Mouse (Mus musculus) spleen, adult 18-20 months (tissue): ENCODE results near the gene 4930438A08Rik.
A peak's percentile ranks its signal among the peaks of the same experiment; 100 is the strongest.
"Not testable (repeated sequence)": the region's sequence is repeated elsewhere in the genome, so short reads cannot be mapped to it uniquely, and the experiment has no call there.

Experiments used
- DNase-seq, 2 experiments: peaks; one replicate each; pipeline ENCODE4 v3.0.0; 2022; ENCODE audit warnings: mixed read lengths in 2 of 2

The 4930438A08Rik gene

GRCm38 (mm10) chr11:58274572-58274971 lies at the start of gene 4930438A08Rik:
TSS of gene 4930438A08Rik (plus strand) at chr11:58274799.
- DNase-seq = no peak

DNA sequence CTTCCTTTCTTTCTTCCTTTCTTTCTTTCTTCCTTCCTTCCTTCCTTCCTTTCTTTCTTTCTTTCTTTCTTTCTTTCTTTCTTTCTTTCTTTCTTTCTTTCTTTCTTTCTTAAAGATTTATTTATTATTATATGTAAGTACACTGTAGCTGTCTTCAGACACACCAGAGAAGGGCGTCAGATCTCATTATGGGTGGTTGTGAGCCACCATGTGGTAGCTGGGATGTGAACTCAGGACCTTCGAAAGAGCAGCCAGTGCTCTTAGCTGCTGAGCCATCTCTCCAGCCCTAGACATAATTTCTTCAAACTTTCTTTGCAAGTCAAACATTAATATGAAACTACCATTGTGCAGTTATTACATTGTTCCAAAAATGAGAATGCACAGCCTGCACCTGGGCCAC lies 49.7 kb upstream of the 4930438A08Rik start:
- not testable (repeated sequence) for DNase-seq

DNA sequence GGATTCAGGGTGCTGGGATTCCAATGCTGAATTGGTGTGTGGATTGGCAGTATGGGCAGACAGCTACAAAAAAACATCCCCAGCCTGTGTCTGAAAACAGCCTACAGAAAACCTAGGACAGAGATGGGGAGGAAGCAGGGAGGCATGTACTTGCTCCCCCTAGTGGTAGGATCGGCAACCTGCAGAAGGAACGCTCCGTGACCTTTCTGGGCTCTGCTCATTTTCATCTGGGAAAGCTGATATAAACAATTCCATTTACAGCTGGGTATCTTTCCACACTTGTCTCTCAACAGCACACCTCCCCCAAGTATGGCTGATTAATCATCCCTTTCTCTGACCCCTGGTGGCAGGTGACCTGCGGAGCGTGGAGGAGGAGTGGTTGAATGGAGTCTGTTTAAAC lies 48.9 kb upstream of the 4930438A08Rik start:
- peak; percentile 52 to 69 for DNase-seq

GRCm38 (mm10) chr11:58226425-58226824 lies 48.2 kb upstream of the 4930438A08Rik start:
- no peak for DNase-seq

DNA sequence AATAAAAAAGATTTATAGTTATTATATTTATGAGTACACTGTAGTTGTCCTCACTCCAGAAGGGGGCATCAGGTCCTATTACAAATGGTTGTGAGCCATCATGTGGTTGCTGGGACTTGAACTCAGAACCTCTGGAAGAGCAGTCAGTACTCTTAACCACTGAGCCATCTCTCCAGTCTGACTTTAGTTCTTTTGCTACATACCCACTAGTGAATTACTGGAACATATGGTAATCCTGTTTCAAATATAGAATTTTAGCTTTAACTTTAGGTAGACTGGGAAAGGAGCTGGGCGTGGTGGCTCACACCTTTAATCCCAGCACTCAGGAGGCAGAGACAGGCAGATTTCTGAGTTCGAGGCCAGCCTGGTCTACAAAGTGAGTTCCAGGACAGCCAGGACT lies 46.6 kb upstream of the 4930438A08Rik start:
- DNase-seq = not testable (repeated sequence)

- no peak for DNase-seq
These were observed 44.1 kb upstream of the 4930438A08Rik start for GRCm38 (mm10) chr11:58230396-58230910.

DNA sequence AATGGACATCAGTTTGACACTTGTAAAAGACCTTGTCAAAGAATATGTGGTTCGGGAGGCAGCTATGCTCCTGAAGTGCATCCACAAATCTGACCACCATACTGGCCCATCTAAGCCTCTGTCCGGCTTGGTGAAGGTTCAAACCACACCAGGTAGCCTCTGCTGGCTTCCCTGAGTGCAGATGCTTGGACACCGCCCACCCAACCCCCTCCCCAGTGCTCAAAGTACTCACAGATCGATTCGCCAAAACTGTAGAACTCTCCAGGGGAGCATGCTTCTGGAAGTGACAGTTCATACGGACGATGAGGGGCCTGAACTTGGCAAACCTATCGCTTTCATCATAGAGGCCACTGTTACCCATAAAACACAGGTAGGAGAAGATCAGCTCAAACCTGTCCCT lies 43.4 kb upstream of the 4930438A08Rik start:
- no peak for DNase-seq

- DNase-seq = not testable (repeated sequence)
These were observed 40.0 kb upstream of the 4930438A08Rik start for GRCm38 (mm10) chr11:58234551-58234950.

DNA sequence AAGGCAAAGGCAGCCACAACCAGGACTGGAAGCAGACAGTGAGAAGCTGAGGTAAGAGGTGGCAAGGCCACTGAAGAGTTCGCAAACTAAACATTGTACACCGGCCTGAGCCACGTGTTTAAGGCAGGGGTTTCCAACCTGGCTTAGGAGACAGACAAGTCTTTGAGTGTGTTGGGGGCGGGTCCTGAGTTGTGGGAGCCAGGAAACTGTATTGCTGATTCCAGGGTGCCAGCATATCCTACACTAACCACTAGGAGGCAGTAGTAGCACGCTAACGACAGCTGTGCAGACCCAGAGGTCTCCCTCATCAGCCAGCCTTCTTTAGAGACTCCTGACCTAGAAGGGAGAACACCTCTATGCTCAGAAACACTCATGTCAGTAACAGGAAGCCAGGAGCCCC lies 39.4 kb upstream of the 4930438A08Rik start:
- no peak for DNase-seq

- peak; percentile 40 to 41 for DNase-seq
These were observed 35.5 kb upstream of the 4930438A08Rik start for GRCm38 (mm10) chr11:58238840-58239791.

DNA sequence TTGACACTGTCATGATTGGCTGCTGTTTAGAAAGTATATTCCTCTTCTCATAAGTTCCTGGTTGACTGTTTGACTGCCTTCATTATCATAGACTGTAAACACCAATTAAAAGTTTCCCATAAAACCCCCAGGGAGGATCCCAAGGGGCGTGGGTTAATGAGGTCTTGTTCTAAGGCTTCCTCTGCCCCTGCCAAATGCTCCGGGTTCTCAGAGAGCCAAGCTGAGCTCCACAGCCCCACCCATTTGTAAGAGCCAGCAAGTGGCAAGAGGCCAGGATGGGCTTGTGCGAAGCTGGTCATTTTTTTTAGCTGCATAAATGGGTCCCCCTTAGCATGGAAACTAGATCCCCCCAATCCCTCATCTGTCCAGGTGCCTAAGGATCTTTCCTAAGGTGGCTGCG lies 27.3 kb upstream of the 4930438A08Rik start:
- no peak for DNase-seq

DNA sequence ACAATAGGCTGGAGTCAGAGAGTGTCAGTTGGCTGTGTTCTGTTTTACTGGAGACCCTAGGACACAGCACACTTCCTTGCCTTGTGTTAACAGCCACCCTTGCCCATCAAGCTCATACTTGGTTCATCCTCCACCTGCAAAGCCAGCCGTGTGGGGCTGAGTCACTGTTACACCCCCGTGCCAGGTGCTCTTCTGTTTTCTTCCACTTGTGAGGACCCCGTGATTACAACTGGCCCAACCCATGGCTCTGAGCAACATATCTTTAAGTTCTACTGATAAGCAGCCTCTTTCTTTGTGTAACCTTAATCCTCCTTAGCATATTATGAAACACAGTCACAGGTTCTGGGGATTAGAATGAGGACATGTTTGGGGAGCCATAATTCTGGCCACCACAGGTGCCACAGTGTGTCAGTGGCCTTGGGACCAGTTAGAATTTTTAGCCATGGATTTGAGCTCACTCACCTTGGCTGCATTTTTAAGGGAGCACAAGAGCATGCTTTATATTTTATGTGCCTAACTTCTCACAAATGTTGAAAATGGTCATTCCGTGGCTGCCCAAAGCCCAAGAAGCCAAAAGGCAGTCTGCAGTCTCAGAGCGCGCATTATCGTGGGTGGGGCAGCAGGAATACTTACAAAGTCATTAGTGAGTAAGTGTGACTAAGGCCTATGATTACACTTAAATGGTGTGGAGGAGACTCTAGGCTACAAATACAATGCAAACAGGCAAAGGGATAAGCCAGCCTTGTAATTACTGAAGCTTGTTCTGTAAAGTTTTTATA lies 25.2 kb upstream of the 4930438A08Rik start:
- no peak for DNase-seq

- DNase-seq = no peak
These were observed 24.0 kb upstream of the 4930438A08Rik start for GRCm38 (mm10) chr11:58250550-58250949.

DNA sequence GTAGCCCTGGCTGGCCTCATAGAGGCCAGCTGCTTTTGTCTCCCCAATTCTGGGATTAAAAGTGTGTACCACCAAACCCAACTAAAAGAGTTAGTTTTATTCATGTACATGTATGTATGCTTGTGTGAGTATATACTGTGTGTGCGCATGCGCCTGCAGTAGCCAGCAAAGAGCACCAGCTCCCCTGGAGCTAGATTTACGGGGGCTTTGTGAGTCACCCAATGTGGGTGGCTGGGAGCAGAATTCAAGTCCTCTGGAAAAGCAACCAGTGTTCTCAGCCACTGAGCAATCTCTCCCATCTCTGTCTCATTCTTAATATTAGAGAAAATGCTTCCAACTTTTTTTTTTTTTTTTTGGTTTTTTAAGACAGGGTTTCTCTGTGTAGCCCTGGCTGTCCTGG lies 20.2 kb upstream of the 4930438A08Rik start:
- no peak for DNase-seq

GRCm38 (mm10) chr11:58257816-58258215 lies 16.8 kb upstream of the 4930438A08Rik start:
- DNase-seq = no peak

DNA sequence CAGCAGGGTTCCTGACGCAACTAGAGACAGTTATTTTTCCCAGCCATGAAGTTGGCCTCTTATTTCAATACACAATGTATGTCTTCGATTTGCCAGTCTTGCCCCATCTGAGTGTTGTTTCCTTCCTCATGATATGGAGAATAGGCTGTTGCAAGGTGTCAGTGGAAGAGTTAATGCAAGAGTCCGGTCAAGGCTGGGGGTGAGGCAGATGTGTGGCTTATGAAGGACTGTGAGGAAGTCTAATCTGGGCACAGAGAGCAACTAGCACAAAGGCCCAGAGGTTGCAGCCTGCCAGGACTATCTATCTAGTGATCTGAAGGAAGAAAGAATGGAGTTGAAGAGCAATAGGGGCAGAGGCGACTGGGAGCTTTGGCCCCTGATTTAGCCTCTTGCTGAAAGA lies 14.4 kb upstream of the 4930438A08Rik start:
- no peak for DNase-seq

DNA sequence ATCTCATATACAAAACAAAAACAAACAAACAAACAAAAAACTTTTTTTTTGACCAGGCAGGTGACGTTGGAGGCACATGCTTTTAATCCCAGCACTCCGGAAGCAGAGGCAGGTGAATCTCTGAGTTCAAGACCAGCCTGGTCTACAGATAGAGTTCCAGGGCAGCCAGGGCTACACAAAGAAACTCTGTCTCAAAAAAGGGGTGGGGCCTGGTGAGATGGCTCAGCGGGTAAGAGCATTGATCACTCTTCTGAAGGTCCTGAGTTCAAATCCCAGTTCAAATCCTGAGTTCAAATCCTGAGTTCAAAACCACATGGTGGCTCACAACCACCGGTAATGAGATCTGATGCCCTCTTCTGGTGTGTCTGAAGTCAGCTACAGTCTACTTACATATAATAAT lies 12.8 kb upstream of the 4930438A08Rik start:
- DNase-seq = no peak

GRCm38 (mm10) chr11:58262336-58262735 lies 12.3 kb upstream of the 4930438A08Rik start:
- no peak for DNase-seq

- DNase-seq = no peak
These were observed 11.1 kb upstream of the 4930438A08Rik start for GRCm38 (mm10) chr11:58263516-58263915.

GRCm38 (mm10) chr11:58264546-58264945 lies 10.1 kb upstream of the 4930438A08Rik start:
- DNase-seq = no peak

GRCm38 (mm10) chr11:58268285-58268684 lies 6.3 kb upstream of the 4930438A08Rik start:
- no peak for DNase-seq

- no peak for DNase-seq
These were observed 1.2 kb downstream of the 4930438A08Rik start for GRCm38 (mm10) chr11:58275756-58276155.

GRCm38 (mm10) chr11:58281970-58282496 lies 7.4 kb downstream of the 4930438A08Rik start:
- no peak for DNase-seq
